Mouse (Mus musculus) kidney, adult 10 weeks (tissue): Measurements from ENCODE around the gene Gm21637. TPM values are rescaled to one million over a fixed set of nuclear protein-coding genes. Genes with fewer than 3 reads are reported as not detected.

Source experiments
- polyA plus RNA-seq: library from polyadenylated mRNA; stranded (reverse); fragments of 350-450 nt; fragmentation: Illumina TruSeq; extraction: RNeasy Lipid Tissue Mini Kit (QIAGEN cat#74804); gene quantifications from one replicate; pipeline ENCODE4 v1.2.3, GENCODE M21; 2014; ENCODE audit warnings: low read depth, low replicate concordance

Gene Gm21637
- polyA plus RNA-seq: not detected

GRCm38 (mm10) chrX:31961744-31962143 is at the start of gene Gm21637:
TSS of gene Gm21637 (plus strand) at chrX:31962044.

Other genes with a start within 250 kb of the Gm21637 start
- not detected for gene Btbd35f25, start 244.9 kb upstream of the Gm21637 start, polyA plus RNA-seq
- gene Btbd35f22, start 85.8 kb downstream of the Gm21637 start, polyA plus RNA-seq: not detected